Mouse (Mus musculus): ENCODE data around the gene Apbb2.

Gene Apbb2

GRCm38 (mm10) chr5:66607801-66608200 lies 10.8 kb downstream of the Apbb2 start:
- TF ChIP-seq CTCF (conservative IDR thresholded peaks at IDR 0.05; ENCODE audit: low read length) = no peak
- TF ChIP-seq POU5F1 (IDR thresholded peaks at IDR 0.05; ENCODE audit: borderline replicate concordance, low read length) = no peak
- TF ChIP-seq NANOG (IDR thresholded peaks at IDR 0.05; ENCODE audit: borderline replicate concordance, low read length) = no peak
- peaks cover 12% of the 10 kb centered on the region for H3K4me1 ChIP-seq (replicated peaks; ENCODE audit: low read depth, low read length)
- H3K36me3 ChIP-seq (ENCODE audit: insufficient read depth, low read length) = no peaks in the 10 kb centered on the region
- H3K9me3 ChIP-seq (ENCODE audit: low read length) = no peaks in the 10 kb centered on the region
- H3K27me3 ChIP-seq (ENCODE audit: insufficient read depth, low read length) = no peaks in the 10 kb centered on the region
- no peak overlapping the region for H3K4me3 ChIP-seq (replicated peaks; ENCODE audit: low read length)

- TF ChIP-seq NANOG (IDR thresholded peaks at IDR 0.05; ENCODE audit: borderline replicate concordance, low read length) (no peak), CTCF (conservative IDR thresholded peaks at IDR 0.05; ENCODE audit: low read length) (no peak), POU5F1 (IDR thresholded peaks at IDR 0.05; ENCODE audit: borderline replicate concordance, low read length) (no peak)
- Histone ChIP-seq H3K9me3 (ENCODE audit: low read length) (no peaks in the 10 kb centered on the region), H3K36me3 (ENCODE audit: insufficient read depth, low read length) (no peaks in the 10 kb centered on the region)
Measured at GRCm38 (mm10) chr5:66607201-66607600, 11.4 kb downstream of the Apbb2 start.

GRCm38 (mm10) chr5:66605636-66606035 lies 12.9 kb downstream of the Apbb2 start:
- H3K4me1 ChIP-seq (replicated peaks; ENCODE audit: low read depth, low read length) = peaks cover 26% of the 10 kb centered on the region
- no peaks in the 10 kb centered on the region for H3K36me3 ChIP-seq (ENCODE audit: insufficient read depth, low read length)
- TF ChIP-seq CTCF (conservative IDR thresholded peaks at IDR 0.05; ENCODE audit: low read length) (no peak), NANOG (IDR thresholded peaks at IDR 0.05; ENCODE audit: borderline replicate concordance, low read length) (no peak), POU5F1 (IDR thresholded peaks at IDR 0.05; ENCODE audit: borderline replicate concordance, low read length) (no peak)
- no peaks in the 10 kb centered on the region for H3K9me3 ChIP-seq (ENCODE audit: low read length)
- H3K27me3 ChIP-seq (ENCODE audit: insufficient read depth, low read length) = no peaks in the 10 kb centered on the region
- H3K4me3 ChIP-seq (replicated peaks; ENCODE audit: low read length) = no peak overlapping the region

More at GRCm38 (mm10) chr5:66607201-66607600, 11.4 kb downstream of the Apbb2 start:
- H3K4me1 ChIP-seq (replicated peaks; ENCODE audit: low read depth, low read length) = peaks cover 18% of the 10 kb centered on the region
- H3K4me3 ChIP-seq (replicated peaks; ENCODE audit: low read length) = no peak overlapping the region
- H3K27me3 ChIP-seq (ENCODE audit: insufficient read depth, low read length) = no peaks in the 10 kb centered on the region

- Histone ChIP-seq H3K36me3 (ENCODE audit: insufficient read depth, low read length) (no peaks in the 10 kb centered on the region), H3K27me3 (ENCODE audit: insufficient read depth, low read length) (no peaks in the 10 kb centered on the region), H3K4me3 (replicated peaks; ENCODE audit: low read length) (no peak overlapping the region), H3K4me1 (replicated peaks; ENCODE audit: low read depth, low read length) (peaks cover 35% of the 10 kb centered on the region), H3K9me3 (ENCODE audit: low read length) (no peaks in the 10 kb centered on the region)
- no peak for TF ChIP-seq POU5F1 (IDR thresholded peaks at IDR 0.05; ENCODE audit: borderline replicate concordance, low read length)
- no peak for TF ChIP-seq CTCF (conservative IDR thresholded peaks at IDR 0.05; ENCODE audit: low read length)
- no peak for TF ChIP-seq NANOG (IDR thresholded peaks at IDR 0.05; ENCODE audit: borderline replicate concordance, low read length)
Measured at GRCm38 (mm10) chr5:66604423-66604822, 14.2 kb downstream of the Apbb2 start.

- no peak for TF ChIP-seq CTCF (conservative IDR thresholded peaks at IDR 0.05; ENCODE audit: low read length)
- TF ChIP-seq POU5F1 (IDR thresholded peaks at IDR 0.05; ENCODE audit: borderline replicate concordance, low read length) = no peak
- TF ChIP-seq NANOG (IDR thresholded peaks at IDR 0.05; ENCODE audit: borderline replicate concordance, low read length) = no peak
- Histone ChIP-seq H3K27me3 (ENCODE audit: insufficient read depth, low read length) (no peaks in the 10 kb centered on the region), H3K36me3 (ENCODE audit: insufficient read depth, low read length) (no peaks in the 10 kb centered on the region), H3K9me3 (ENCODE audit: low read length) (no peaks in the 10 kb centered on the region), H3K4me3 (replicated peaks; ENCODE audit: low read length) (no peak overlapping the region), H3K4me1 (replicated peaks; ENCODE audit: low read depth, low read length) (peaks cover 40% of the 10 kb centered on the region)
Measured at GRCm38 (mm10) chr5:66603746-66604145, 14.8 kb downstream of the Apbb2 start.

- no peaks in the 10 kb centered on the region for H3K27me3 ChIP-seq (ENCODE audit: insufficient read depth, low read length)
- H3K4me3 ChIP-seq (replicated peaks; ENCODE audit: low read length) = no peak overlapping the region
- TF ChIP-seq NANOG (IDR thresholded peaks at IDR 0.05; ENCODE audit: borderline replicate concordance, low read length) (no peak), CTCF (conservative IDR thresholded peaks at IDR 0.05; ENCODE audit: low read length) (no peak), POU5F1 (IDR thresholded peaks at IDR 0.05; ENCODE audit: borderline replicate concordance, low read length) (no peak)
- H3K9me3 ChIP-seq (ENCODE audit: low read length) = no peaks in the 10 kb centered on the region
- no peaks in the 10 kb centered on the region for H3K36me3 ChIP-seq (ENCODE audit: insufficient read depth, low read length)
- peaks cover 41% of the 10 kb centered on the region for H3K4me1 ChIP-seq (replicated peaks; ENCODE audit: low read depth, low read length)
Measured at GRCm38 (mm10) chr5:66603223-66603622, 15.4 kb downstream of the Apbb2 start.

- Histone ChIP-seq H3K9me3 (ENCODE audit: low read length) (no peaks in the 10 kb centered on the region), H3K4me1 (replicated peaks; ENCODE audit: low read depth, low read length) (peaks cover 50% of the 10 kb centered on the region), H3K4me3 (replicated peaks; ENCODE audit: low read length) (no peak overlapping the region), H3K36me3 (ENCODE audit: insufficient read depth, low read length) (no peaks in the 10 kb centered on the region), H3K27me3 (ENCODE audit: insufficient read depth, low read length) (no peaks in the 10 kb centered on the region)
- no peak for TF ChIP-seq NANOG (IDR thresholded peaks at IDR 0.05; ENCODE audit: borderline replicate concordance, low read length)
- TF ChIP-seq CTCF (conservative IDR thresholded peaks at IDR 0.05; ENCODE audit: low read length) = no peak
- TF ChIP-seq POU5F1 (IDR thresholded peaks at IDR 0.05; ENCODE audit: borderline replicate concordance, low read length) = no peak
Measured at GRCm38 (mm10) chr5:66602287-66602820, 16.2 kb downstream of the Apbb2 start.

GRCm38 (mm10) chr5:66600415-66600814 lies 18.2 kb downstream of the Apbb2 start:
- TF ChIP-seq POU5F1 (IDR thresholded peaks at IDR 0.05; ENCODE audit: borderline replicate concordance, low read length) (no peak), NANOG (IDR thresholded peaks at IDR 0.05; ENCODE audit: borderline replicate concordance, low read length) (no peak), CTCF (conservative IDR thresholded peaks at IDR 0.05; ENCODE audit: low read length) (no peak)
- Histone ChIP-seq H3K4me1 (replicated peaks; ENCODE audit: low read depth, low read length) (peaks cover 69% of the 10 kb centered on the region), H3K4me3 (replicated peaks; ENCODE audit: low read length) (no peak overlapping the region), H3K36me3 (ENCODE audit: insufficient read depth, low read length) (no peaks in the 10 kb centered on the region), H3K9me3 (ENCODE audit: low read length) (no peaks in the 10 kb centered on the region), H3K27me3 (ENCODE audit: insufficient read depth, low read length) (no peaks in the 10 kb centered on the region)

- Histone ChIP-seq H3K36me3 (ENCODE audit: insufficient read depth, low read length) (no peaks in the 10 kb centered on the region), H3K4me1 (replicated peaks; ENCODE audit: low read depth, low read length) (peaks cover 74% of the 10 kb centered on the region), H3K9me3 (ENCODE audit: low read length) (no peaks in the 10 kb centered on the region), H3K4me3 (replicated peaks; ENCODE audit: low read length) (no peak overlapping the region), H3K27me3 (ENCODE audit: insufficient read depth, low read length) (no peaks in the 10 kb centered on the region)
- TF ChIP-seq POU5F1 (IDR thresholded peaks at IDR 0.05; ENCODE audit: borderline replicate concordance, low read length) (no peak), NANOG (IDR thresholded peaks at IDR 0.05; ENCODE audit: borderline replicate concordance, low read length) (no peak), CTCF (conservative IDR thresholded peaks at IDR 0.05; ENCODE audit: low read length) (no peak)
Measured at GRCm38 (mm10) chr5:66599888-66600287, 18.7 kb downstream of the Apbb2 start.
